Mouse (Mus musculus) embryo, embryonic 9.5 days (tissue): ENCODE data around the gene Tubgcp6.

Experiments
- DNase-seq: peaks from one replicate; pipeline ENCODE4 v3.0.0-alpha.2; 2017; ENCODE audit errors: extremely low spot score

The Tubgcp6 gene

DNA sequence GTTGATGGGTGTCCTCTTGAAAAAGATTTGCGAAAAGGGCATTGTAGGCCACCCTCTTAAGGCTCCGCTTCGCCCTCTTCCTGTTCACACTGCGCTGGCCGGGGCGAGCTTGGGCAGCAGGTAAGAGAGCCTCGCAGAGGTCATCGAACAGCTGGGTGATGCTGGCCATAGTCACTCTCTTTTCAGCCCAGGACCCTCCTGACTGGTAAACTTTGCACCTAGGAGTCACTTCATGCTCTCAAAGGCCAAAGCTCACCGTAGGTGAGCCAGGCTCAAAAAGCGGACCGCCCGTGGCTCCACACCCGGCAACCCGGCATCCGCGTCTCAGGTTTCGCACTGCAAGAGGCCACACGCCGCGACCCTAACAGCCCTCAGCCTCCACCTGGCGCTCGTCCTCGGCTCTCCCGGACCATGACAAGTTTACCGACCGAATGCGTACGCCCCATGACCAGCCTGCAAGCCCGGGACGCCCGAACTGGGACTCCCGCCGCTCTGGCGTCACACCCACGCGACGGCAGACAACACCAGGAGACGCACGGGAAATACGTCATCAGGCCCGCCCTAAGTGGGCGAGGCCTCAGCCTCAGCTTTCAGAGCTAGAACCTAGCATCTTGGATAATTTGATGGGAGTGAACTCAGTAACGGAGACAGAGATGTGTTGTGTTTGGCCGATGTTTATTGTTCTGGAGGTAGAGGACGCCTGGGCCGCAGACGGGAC, at the start of gene Tubgcp6:
TSS of gene Tubgcp6 (minus strand) at position 464 of the 718 bp plus-strand sequence.
- peak; percentile 93 for DNase-seq

DNA sequence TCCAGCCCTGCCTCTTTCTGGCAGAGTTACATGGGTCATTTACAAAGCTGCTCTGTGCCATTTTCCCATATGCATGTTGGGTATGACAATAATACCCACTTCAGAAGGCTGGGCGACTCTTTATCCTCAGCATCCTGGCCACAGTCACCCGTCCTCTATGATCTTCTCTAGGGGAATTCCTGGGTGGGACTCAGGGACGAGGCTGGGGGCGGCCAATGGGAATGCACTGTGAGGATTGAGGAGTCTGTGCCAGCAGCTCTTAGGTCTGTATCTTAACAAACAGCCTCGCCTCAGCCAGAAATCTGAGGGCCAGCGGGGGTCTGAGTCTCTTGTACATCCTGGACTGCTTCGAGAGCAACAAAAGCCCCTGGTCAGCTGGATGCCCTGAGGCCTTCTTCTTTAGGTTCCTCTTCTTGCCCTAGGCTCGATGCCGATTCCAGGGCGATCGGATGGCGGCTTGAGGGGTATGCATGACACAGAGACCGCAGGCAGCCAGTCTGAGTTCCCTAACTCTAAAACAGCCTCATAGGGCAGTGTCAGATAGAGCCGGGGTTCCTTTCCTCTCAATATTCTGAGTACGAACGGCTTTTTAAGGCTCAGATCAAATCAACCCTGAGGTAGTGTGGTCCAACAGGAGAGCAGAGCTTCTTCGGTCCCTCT, 49.5 kb upstream of the Tubgcp6 start:
- DNase-seq = no peak

DNA sequence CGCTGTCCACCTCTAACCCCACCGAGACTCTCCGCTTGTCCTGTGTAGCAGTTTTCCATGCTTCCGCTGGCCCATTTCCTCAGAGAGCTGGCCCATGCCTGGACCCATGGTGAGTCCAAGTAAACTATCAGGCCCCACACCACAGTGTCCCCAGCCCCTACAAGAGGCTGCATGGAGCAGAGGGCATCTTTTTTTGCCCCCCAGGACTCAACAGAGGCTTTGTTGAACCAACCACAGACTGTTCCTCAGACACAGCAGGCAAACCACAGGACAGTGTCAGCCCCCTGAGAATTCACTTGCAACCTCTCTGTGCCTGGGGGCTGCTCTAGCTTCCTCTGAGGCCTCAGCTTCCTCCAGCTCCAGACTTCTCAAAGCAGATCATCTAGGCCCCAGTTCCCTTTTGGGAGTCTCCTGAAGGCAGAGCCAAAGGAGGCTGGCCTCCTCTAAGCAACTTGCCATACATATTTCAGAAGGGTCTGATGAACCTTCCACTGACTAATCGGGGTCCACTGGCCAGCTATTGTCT, 48.7 kb upstream of the Tubgcp6 start:
- no peak for DNase-seq

DNA sequence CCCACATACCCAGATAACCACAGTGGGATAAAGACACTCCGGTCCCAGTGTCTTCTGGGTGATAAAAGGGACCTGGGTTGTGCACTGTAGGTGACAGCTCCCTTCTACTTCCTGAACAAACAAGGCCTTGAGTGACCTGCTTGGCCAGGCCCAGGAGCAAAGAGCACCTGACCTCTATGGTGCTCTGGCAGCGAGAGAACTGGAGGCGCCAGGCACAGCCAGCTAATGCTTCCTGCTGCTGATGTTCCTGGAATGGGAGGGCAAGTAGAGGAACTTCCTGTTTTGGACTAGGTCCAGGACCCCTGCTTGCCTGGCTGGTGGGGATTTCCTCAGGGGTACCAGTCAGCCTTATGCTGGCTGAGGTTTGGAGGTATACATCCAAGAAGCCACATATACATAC, 47.2 kb upstream of the Tubgcp6 start:
- peak; percentile 20 for DNase-seq

DNA sequence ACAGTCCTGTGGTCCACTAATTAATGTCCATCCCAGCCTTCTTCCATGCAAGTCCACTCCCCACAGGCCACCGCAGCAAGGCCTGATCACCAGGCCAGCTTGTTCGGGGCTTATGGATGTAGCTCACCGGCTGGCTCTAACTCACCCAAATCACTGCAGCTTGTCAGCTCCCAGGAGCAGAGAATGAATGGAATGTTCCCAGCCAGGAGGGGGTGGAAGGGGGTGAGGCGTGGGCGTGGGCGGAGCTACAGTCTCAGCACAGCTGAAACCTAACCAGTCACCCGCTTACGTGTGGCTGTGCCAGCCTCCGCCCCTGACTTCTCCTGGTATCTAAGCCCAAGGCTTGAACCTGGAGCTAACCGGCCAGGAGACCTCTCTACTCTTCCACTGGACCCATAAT, 46.5 kb upstream of the Tubgcp6 start:
- DNase-seq = peak; percentile 87

DNA sequence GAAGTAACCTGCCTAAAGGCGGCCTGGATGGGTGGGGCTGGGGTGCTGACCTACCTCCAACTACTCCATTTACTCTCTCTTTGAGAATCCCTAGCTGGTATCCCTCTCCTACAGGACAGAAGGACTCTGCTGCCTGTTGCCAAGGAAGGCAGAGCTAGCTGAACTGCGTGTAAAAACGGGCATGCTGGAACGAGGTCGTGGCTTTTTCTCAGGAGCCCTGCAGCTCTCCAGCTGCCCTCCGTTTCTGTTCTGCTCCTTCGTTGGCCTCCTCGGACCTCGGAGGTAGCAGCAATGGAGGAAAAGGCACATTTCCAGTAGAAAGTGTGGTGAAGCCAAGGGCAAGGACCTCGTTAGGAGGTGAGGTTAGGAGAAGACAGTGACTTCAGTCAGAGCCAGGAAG, 46.0 kb upstream of the Tubgcp6 start:
- DNase-seq = no peak

DNA sequence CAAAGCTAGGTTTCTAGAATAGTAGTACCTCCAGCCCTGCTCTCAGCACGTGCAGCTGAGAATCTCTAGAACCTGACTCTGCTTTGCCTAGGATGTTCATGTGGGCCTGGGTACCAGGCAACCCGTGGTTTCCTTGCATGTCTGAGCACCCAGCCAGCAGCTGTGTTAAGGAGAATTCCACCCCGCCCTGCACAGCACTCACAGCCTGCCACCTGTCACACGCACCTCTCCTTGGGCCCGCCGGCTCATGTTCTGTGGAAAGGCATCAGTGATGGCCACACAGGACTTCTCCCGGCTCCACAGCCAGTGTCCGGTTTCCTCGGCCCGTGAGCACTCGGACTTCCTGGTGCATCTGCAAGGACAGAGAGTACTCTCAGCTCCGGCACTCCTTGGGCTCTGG, 42.6 kb upstream of the Tubgcp6 start:
- no peak for DNase-seq

DNA sequence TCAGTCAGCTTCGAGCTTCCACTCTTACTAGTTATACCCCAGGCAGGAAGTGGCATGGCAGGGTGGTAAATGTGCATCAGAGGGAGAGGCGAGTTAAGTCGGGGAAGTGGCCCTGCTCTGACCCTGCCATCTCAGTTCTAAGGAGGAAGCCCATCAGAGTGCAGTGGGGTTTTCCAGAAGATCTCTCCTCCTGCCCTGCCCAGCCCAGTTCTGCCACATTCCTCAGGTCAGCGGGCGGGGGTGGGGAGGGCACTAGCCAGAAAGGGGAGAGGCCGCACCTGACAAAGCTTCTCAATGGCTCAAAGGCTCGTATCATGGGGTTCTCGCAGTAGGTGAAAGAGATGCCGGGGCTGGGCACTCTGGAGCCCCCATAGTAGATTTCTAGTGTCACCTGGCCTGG, 38.5 kb upstream of the Tubgcp6 start:
- no peak for DNase-seq

DNA sequence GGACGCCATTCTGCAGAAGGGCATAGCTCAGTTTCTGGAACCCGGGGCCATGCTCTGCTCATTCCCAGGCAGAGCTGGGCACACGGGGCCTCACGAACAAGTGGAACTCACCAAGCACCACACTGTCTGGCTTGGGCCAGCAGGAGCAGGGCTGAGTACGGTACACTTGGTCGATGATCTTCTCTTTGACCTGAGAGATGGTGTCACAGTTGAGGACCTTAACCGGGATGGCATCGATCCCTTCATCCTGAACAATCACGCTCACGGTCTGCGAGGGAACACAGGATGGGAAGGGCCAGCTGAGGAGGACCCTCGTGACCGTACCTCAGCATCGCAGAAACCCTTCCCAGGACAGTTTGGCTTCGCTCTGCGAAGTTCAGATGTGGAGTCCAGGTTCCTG, 35.6 kb upstream of the Tubgcp6 start:
- no peak for DNase-seq

DNA sequence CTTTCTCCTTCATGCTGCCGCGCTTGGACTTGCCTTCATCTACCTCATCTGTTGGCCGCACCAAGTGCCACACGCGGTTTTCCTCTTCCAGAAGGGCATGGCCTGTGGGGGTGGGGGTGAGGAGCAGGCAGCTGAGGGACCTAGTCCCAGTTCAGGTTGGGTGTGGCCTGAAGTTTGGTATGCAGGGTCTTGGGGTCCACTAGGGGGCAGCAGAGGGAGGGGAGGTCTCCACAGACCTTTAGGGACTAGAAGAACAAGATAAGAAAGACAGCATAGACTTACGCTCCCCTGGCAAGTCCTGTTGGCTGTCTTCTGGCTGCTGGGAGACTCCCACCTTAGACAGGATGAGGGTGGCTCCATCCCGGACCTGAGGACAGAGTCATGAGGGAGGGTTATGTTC, 35.0 kb upstream of the Tubgcp6 start:
- peak; percentile 72 for DNase-seq

DNA sequence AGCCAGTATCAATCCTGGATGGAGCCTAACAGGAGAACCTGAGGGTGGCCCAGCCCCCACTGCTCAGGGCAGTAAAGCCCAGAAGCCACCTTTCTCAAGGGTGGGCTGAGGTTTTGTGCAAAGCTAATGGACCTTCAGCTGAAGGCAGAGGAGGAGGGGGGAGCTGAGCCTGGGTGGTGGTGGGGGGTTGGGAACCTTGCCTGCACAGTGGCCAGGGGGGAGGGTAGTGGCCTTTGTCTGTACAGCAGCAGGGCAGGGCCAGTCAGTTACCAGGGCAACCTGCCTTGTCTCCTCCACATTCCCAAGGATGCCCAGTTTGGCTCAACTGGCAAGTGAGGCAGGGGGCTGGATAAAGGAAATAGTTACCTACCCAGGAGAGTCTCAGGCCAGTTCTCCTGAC, 29.4 kb upstream of the Tubgcp6 start:
- peak; percentile 73 for DNase-seq

DNA sequence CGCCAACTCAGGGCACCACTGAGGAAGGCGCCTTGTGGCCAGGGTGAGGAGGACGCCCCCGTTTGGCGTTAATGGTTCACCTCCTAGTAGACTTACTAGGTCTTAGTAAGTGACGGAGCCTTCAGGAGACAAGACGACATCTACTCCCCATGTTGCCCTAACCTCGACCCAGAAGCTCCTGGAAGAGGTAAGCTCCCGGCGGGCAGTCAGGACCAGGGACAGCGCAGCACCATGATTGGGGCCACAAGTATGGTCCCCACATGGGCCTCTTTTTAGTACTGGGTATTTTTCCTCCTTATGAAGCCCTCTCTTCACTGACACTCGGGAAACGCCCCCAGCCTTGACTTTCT, 27.1 kb upstream of the Tubgcp6 start:
- DNase-seq = no peak

DNA sequence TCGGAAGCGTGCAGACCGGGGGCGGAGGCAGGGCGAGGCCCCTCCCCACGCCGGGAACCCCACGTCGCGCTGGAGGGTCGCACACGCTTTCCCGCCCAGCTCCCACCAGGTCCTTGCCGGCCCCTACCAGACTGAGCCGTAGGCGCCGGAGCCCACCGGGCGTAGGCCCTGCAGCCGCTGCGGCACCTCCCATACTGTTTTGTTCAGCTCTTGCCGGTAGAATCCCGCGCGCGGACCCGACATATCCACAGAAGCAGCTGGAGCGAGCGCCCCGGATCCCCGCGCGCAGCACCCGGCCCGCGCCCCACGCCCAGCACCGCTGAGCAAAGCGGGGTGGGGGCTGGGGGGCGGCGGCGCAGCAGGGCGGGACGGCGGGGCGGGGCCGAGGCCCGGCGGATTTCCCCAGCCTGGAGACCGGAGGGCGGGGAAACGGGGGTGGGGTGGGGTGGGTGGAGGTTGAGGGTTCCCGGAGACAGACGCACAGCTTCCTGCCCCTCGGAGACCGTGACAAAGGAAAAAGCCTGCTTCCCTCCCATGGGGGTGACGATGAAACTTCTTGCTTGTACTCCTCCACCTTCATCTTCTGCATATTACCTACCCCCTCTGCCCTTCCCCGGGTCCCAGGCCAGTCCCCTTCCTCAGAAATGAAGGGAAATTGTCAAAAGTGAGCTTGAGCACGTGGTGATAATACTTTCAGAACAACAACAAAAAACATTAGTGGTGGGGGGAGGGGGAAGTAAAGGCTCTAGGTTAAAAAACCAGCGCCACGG, 26.5 kb upstream of the Tubgcp6 start, which contains the start of gene Mapk11:
TSS of gene Mapk11 (minus strand) at position 358 of the 770 bp plus-strand sequence.
- DNase-seq = peak; percentile 75

DNA sequence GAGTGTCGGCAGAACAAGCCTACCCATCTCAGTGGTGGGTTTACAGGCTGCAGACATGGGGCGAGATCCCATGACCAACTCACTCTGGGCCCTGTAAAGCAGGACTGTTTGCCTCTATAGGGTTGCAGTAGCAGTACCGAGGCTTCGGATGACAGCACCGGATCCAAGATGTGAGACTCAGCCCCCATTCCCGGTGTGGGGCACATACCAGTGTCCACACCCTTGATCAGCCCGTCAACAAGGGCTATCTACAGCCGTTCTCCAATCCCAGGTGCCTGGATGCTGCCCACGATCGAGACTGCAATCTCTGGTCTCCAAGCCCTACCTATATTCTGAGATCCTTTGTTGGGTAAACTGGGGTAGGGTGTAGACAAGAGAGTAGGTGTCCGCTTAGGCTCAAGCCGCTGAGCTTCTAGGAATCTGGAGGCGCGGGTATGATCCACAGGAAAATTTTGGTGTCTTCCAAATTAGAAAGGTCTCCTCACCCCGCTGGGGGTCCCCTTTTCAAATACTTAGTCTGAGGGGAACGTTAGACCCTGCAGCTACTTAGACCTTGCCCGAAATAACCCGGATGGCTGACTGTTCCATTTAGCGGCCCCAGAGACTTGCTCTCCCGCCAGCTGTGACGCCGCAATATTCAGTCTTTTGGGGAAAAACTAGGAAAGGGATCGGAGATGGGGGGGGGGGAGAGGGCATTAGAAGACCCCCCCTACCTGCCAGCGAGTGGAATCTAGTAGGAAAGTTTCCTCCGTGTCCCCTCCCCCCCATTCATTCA, 25.8 kb upstream of the Tubgcp6 start:
- DNase-seq = peak; percentile 40

DNA sequence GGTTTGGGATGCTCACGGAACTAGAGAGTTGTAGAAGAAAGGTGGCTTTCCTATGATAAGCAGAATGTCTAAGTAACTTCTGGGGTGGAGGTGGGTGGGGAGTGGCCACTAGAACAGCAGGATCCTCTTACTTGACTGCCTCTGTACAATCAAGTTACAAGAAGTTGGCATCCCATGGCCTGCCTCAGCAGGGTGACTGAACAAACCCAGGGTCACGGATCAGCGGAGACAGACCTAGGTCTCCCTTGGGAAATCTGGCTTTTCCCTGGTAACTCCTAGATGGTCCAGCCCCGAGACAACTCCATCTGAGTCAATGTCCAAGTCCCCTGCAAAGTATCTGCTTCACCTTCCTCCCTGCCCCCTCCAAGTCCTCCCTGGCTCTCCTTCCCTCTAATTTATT, 25.0 kb upstream of the Tubgcp6 start:
- no peak for DNase-seq

DNA sequence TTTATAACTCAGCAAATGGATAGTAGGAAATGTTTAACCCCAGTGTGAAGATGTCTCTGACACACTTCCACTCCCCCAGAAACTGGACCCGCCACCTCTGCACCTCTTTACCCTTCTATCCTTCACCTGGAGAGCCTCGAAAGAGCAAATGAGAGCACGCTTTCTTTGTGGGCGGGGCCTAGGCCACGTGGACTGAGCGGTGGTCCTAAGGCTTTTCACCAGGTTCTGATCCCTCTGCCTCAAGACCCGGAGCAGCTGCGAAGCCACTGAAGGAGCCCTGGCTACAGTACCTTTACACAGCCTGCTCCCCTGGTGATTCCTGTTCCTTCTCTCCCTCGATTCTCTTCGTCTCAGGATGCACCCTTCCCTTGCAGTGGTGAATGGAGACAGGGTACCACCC, 24.5 kb upstream of the Tubgcp6 start:
- no peak for DNase-seq

DNA sequence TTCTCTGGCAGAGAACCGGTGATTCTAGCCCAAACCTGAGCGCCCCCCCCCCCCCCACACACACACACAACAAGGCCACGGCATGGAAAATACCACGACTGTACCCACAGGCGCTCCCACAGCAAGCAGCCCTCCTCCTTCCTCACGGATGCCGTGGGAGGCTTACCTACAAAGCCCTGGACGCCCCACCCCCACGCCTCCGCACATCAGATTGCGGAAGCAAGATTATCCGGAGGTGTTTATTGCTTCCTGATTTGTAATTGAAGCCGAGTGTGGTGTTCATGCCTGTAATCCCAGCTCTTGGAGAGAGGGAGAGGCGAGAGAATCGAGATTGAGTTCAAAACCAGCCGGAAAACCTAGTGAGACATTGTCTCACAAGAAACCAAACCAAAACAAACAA, 24.1 kb upstream of the Tubgcp6 start:
- no peak for DNase-seq

DNA sequence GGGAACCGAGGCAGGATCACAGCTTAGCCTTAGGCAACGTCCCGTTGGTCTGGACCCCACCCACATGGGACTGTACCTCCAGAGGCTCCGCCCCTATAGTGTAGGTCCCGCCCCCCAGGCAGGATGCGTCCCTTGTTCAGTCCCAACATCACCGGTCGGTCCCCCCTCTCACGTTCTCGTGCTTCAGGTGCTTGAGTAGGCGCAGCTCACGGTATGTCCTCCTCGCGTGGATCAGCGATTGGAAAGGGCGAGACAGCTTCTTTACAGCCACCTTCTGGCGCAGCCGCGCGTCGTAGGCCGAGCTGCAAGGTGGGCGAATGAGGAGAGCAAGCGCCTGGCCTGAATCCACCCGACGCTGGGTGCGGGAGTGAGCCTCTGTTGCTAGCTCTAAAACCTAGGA, 23.6 kb upstream of the Tubgcp6 start:
- DNase-seq = peak; percentile 55

DNA sequence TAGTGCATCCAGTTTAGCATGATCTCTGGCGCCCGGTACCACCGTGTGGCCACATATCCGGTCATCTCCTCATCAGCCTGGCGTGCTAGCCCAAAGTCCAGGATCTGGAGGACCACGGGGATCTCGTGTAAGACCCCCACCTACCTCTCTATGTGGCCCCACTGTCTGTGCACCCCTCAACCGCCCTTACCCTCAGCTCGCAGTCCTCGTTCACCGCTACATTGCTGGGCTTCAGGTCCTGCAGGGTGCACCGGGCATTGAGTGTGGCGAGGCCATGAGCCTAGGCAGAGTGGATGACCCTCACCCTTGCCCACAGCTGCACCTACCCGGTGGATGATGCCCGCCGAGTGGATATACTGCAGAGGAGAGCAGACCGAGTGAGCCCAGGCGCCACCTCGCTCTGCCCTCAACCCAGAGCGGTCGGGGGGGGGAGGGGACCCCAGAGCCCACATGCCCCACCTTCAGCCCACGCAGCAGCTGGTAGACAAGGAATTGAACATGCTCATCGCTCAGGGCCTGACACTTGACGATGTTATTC, 23.0 kb upstream of the Tubgcp6 start:
- DNase-seq = no peak

DNA sequence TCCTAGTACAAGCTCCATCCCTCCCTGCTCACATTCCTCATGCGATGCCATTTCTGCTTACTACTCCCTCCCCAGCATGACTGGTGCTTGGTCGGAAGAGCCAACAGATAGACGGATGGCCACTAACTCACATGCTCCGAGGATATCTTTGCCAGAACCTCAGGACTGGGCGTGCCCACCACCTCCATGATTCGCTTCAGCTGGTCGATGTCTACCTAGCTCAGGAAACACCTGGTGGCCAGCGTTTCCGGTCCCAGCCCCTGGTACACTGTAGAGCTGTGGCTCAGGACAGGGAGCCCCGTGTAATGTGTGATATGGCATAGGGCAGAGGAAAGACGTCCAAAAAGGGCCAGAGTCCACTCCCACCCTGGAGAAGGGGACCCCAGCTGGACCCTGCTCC, 22.1 kb upstream of the Tubgcp6 start:
- no peak for DNase-seq

DNA sequence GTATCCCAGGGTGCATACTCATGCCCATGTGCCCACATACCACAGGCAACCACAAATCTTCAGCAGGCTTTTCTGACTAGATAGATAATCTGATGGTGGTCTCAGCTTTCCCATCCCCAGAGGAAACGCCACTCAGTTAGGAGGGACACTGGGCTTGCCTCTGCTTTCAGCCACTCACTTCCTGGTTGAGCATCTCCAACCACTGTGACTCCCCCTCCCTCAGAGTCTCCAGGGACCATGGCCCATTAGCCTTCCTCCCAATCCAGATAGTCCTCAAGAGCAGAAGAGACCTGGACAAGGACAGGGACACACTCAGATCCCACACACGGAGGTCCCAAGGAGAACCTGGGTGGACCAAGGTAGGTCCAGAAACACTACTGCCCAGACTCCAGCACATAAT, 20.2 kb upstream of the Tubgcp6 start:
- DNase-seq = no peak

DNA sequence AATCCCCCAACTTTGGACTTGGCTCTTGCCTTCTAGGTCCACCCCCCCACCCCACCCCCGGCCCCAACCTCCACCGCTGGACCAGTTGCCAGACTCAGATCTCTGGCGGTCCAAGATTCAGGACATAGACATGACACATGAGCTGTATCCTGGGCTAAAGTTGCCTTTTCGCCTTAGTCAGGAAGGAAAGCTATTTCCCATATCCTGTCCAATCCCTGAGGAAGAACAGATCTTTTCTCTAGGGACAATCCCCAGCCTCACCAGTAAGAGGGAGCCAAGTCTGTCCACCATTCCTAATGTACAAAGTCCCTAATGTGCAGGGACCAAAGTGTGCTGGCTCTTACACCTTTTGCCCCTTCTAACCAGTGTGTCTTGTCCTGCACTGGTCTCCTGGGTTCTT, 19.0 kb upstream of the Tubgcp6 start:
- DNase-seq = no peak
